Mouse (Mus musculus): ENCODE data around the gene Hsd11b1.

DNA sequence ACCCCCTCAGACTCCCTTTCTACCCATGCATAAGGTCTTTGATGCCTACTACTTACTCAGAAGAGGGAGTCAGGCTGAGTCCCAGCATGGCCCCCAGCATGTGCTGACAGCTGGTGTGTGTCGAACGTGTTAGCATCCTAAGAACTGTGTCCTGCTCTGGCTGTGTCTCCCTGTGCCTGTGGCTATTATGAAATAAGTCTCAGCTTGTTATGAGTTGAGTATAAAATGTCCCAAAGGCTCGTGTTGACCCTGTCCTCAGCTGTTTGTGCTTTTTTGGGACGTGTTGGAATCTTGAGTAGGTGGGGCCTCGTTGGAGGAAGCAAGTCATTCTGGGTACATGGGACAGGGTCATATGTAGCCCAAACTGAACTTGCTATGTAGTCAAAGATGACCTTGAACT is 49.8 kb downstream of the Hsd11b1 start:
- TF ChIP-seq CTCF (IDR thresholded peaks at IDR 0.05; ENCODE audit: borderline replicate concordance, insufficient read depth, low read length) (no peak), POLR2A (IDR thresholded peaks at IDR 0.05; ENCODE audit: low read depth, low read length) (no peak)
